Mouse (Mus musculus): ENCODE measurements around the gene Prdm13.

- no peak for TF ChIP-seq GATA1 (IDR thresholded peaks at IDR 0.05; ENCODE audit: borderline replicate concordance, low read length)
- no peak for TF ChIP-seq FLI1 (IDR thresholded peaks at IDR 0.05; ENCODE audit: low read length)
Measured at GRCm38 (mm10) chr4:21688703-21689200, 3.0 kb upstream of the Prdm13 start.
